Mouse (Mus musculus) right cerebral cortex, postnatal 14 days (tissue): Measurements from ENCODE around the gene Terb2.
"Not testable (repeated sequence)": the region's sequence is repeated elsewhere in the genome, so short reads cannot be mapped to it uniquely, and the experiment has no call there.

Experiments used
- DNase-seq: peaks from one replicate; pipeline ENCODE4 v3.0.0; 2022

The Terb2 gene

GRCm38 (mm10) chr2:122162529-122162928 is 23.5 kb upstream of the Terb2 start:
- no peak for DNase-seq

DNA sequence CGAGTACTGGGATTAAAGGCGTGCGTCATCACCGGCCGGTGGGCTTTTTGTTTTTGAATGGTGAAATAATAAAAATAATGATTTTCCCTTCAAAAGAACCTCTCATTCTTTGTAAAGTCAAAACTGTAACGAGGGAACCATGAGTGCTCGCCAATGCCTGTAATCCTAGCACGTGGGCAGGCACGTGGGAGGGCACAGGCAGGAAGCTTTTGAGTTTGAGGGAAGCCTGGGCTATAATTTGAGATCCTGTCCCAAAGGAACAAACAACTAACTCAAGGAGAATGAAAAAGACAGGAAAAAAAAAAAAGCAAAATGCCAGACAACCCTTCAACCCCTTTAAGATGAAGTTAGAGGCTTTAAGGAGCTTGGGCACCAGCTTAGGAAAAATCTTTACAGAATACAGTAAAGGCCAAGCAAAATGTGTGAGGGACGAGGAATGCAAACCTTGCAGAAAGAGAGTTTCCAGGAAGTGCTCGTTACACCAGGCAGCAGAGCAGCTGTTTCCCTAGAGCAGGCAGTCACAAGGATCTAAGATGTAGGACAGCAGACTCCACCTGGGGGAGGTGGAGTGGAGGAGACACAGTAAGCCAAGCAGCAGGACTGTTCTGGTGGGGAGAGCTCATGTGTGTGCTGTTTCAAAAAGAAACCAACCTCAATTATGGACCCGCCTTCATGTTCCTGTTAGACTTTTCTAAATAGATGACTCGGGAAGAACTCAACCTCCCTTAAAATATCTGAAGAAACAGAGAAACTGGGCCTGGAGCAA is 22.5 kb upstream of the Terb2 start:
- DNase-seq: no peak

GRCm38 (mm10) chr2:122164293-122164692 is 21.8 kb upstream of the Terb2 start:
- DNase-seq: no peak

GRCm38 (mm10) chr2:122171292-122171691 is 14.8 kb upstream of the Terb2 start:
- DNase-seq: no peak

GRCm38 (mm10) chr2:122172188-122172587 is 13.9 kb upstream of the Terb2 start:
- no peak for DNase-seq

- no peak for DNase-seq
These were observed 5.8 kb upstream of the Terb2 start for GRCm38 (mm10) chr2:122180051-122180822.

DNA sequence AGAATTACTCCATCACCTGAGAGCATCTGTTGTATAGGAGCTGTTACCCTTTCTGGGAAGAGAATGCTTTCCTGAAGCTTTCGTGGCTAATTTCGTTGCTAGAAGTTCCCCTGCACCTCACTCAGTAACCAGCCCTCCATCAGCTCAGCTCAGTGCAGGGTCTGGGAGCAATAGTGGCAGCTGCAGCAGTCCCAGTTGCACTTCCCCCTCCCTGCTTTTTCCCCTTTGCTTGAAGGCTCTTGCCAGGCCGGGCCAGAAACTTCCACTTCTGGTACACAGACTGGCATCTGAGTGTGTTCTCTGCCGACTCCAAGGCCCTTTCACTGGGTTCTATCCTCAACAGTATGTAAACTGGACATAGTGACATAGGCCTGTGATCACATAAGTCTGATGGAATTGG is 986 bp upstream of the Terb2 start:
- no peak for DNase-seq

DNA sequence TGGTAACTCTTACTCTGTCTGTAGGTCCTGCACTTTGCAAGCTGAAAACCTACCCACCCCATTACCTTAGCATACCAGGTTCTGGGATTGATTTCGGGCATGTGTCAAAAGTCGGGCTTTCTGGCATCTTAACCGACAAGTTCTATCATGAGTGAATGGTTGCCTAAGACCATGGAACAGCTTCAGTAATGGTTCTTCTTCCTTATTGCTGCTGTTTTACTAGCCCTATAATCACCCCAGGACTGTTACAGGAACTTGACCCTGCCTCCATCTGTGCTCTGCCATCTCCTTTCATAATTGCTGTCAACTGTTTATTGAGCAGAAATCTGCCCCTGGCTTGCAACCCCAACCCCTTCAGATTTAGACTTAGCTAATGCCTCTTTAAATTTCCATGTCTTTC is 679 bp downstream of the Terb2 start:
- DNase-seq: no peak

DNA sequence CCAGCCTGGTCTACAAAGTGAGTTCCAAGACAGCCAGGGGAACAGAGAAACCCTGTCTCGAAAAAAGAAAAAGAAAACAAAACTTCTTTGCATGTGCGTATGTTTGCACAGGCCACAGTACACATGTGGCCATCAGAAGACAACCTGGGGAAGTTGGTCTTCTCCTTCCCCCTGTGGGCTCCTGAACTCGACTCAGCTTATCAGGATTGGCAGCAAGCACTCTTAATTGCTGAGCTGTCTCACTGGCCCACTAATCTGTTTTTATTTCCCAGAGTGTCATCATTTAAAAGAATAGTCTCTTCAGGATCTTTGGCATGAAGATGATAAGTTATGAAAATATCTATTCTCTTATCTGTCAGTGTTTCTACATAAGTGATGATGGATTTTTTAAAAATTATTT is 5.8 kb downstream of the Terb2 start:
- DNase-seq: no peak

DNA sequence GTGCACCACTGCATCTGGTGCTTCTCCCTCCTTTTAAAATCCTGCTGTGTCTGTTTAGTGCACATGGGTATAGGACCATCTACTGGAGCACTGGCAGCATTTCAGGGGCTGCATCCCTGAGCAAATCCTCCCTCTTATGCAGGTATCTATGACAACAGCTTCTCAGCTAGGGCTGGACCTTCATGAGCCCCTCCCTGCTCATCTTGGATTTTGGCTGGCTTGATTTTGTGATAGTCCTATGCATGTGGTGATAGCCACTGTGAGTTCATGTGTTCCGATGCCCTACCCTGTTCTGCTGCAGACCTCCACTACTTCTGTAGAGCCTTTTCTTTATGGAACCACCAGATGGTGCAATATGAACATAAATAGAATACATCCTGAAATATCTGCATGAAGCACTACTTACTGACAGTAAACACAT is 8.4 kb downstream of the Terb2 start:
- peak; percentile 16 for DNase-seq

GRCm38 (mm10) chr2:122201501-122201900 is 15.4 kb downstream of the Terb2 start:
- DNase-seq: no peak

DNA sequence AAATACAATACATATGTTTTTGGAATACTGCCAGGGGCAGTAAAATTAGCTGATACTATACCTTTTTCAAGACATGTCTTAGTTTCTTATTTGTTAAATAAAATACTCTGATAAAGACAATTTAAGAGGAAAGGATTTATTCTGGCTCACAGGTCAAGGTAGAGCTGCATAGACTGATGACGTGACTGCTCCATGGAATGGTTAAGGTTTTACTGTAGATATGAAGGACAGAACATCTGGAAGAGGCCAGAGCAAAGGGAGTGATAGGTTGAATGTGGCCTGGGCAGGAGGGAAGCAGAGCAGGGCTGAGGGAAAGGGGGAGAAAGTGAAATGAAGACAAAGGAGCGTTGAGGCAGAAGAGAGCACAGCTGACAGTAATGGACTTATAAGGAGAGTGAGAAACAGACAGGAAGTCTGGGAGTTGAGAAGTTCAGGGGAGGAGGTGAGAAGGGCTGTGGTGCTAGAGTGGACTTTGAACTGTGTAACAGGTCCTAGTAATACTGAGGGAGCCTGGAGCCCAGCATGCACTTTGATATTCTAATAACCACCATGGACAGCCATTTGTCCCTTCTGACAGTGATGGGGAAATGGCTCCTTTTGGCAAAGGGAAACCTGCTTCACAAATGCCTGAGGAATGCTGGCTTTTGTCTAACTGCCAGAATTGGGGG is 20.5 kb downstream of the Terb2 start:
- no peak for DNase-seq

DNA sequence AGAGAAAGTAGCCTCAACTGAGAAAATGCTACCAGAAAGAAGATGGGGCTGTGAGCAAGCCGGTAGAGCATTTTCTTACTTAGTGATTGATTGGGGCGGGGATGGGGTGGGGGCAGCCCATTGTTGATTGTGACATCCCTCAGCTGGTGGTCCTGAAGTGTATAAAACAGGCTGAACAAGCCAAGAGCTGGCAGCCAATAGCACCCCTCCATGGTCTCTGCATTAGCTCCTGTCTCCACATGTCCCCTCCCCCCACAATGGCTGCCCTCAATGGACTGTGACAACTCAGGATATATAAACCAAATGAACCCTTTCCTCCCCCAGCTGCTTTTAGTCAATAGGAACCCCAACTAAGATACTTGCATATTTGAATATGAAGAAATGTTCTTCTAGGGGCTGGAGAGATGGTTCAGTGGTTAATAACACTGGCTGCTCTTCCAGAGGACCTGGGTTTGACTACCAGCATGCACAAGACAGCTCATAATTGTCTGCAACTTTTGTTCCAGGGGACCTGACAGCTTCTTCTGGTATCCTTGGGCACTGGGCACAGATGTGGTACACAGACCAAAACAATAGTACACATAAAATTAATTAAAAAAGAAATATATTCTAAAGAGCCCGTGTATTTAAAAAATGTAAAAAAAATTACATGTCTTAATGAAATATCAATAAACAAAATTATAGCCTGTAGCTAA is 24.6 kb downstream of the Terb2 start:
- DNase-seq: no peak

GRCm38 (mm10) chr2:122217075-122217474 is 31.0 kb downstream of the Terb2 start:
- DNase-seq: not testable (repeated sequence)

DNA sequence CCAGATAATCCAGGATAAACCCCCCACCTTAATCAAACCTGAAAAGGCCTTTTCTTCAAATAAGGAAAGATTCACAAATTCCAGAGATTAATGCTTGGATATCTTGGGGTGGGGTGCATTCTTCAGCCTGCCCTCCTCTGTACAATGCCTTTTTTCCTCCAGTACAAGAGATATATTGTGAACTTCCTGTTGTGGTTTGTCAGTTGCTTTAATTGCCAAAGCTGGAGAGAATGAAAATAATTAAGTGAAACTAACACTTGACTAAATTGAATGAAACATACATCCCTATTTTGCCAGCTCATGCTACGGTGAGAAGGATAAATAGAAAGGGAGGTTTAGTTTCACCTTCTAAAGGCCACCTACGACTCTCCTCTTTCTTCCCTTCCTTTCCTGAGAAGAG is 32.2 kb downstream of the Terb2 start:
- no peak for DNase-seq

DNA sequence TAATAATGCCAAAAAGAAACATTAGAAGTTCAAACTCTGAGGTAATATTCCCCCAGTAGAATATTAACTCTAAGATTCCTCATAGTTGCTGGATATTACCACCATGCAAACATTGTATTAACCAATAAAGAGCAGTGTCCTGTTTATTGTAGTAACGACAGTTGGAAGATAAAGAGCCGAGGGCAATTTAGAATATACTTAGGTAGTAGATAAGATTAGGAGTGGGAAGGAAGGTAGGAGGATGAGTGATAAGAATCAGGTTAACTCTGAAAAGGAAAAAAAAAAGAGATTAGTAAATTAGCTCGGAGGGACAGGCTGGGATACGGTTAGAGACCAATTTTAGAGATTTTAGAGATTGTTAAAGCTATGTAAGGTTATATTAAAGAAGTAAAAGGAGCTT is 35.3 kb downstream of the Terb2 start:
- DNase-seq: no peak

- no peak for DNase-seq
These were observed 35.7 kb downstream of the Terb2 start for GRCm38 (mm10) chr2:122221798-122222197.

DNA sequence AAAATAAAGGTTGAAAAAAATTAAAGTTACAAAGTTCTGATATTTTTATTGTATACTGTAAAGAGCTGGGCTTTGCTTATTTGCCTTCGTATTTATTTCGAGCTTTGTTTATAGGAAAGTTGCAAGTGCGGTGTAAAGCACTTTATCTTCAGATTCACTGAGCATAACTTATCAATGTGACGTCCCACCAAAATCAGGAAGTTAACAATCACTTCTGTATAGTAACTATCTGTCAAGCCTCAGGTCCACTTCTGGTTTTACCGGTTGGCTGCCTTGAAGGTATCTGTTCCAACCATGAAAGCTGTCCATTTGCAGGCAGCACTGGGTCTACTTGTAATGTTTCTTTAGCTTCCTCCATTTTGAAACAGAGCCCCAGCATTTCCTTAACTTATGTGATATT is 36.2 kb downstream of the Terb2 start:
- DNase-seq: no peak

- no peak for DNase-seq
These were observed 37.6 kb downstream of the Terb2 start for GRCm38 (mm10) chr2:122223654-122224053.

DNA sequence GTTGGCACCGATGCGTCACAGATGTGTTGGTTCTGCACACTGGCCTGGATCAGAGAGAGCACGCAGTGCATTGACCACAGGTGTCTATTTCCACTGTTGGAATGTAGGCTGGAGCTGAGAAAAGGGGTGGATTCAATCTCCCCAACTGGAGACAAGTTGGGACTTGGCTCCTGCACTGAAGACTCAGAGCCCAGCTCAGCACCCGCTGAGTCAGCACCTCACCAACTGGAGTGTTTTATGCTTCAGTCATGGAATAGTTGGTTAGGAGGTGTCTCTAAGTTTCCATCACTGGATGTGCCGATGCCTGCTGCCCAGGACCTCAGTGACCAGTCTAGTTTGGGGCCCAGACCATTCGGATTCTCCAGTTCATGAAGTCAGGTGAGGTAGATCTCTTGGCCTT is 44.3 kb downstream of the Terb2 start:
- DNase-seq: no peak

- no peak for DNase-seq
These were observed 45.5 kb downstream of the Terb2 start for GRCm38 (mm10) chr2:122231616-122232015.

GRCm38 (mm10) chr2:122233341-122233740 is 47.3 kb downstream of the Terb2 start:
- DNase-seq: no peak
